Mouse (Mus musculus): ENCODE results near the gene Adgrd1.

DNA sequence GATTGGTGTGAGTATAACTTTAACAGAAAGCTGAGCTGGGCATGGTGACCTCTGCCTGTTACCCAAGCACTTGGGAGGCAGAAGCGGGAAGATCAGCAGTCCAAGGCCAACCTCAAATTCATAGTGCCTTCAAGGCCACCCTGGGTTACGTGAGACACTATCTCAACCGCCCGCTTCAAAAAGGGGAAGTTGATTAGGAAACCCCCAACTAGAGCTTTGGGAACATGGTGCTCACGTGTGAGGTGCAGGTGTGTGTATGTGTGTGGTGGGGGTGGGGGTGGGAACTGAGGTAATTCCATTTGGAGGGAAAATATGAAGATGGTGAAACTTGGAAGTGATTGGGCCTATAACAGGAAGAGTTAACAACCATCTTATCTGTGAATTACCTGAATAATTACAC is 19.3 kb upstream of the Adgrd1 start:
- TF ChIP-seq EP300 (IDR thresholded peaks at IDR 0.05; ENCODE audit: low read depth) = no peak
- no peak for TF ChIP-seq CTCF (IDR thresholded peaks at IDR 0.05; ENCODE audit: low read depth)
